Mouse (Mus musculus): ENCODE data around the gene Utrn.

DNA sequence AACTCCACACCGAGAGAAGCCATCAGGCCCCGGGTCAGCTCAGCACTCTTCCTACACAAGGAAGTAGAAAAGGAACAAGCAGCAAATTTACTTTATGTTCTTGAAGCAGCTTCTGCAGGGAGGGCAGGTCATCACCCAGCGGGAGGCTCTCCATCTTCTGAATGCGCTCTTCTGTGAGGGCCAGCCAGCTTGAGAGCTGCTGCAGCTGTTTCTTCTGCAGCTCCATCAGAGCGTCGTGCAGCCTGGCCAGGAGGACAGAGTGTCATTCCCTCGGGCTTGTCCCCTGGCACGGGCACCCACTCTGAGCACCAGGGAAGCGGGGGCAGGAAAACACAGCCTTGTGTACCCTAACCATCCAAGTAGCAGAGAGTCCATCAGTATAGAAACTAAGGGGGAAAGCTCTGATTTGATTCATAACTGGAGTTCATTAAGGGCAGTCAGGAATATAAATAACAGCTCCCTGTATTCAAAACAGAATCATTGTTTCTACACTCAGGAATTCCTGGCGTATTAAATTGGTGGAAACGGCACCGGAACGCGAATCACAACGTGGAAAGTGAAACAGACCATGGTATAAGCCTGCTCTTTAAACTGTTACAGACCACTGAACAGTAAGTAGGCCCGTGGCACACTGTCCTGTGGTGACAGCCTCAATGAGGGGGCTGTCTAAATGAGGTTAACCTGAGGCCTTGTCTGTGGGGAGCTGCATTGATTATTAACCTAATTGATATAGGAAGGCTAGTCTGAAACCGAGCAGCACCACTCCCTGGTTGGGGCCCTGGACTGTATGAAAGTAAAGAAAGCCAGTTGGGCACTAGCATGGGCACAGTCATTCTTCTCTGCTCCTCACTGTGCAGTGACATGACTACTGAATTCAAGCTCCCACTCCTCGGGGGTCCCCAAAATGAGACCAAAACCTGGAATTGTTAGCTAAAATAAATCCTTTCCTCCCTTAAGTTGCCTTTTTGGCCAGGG lies 132.0 kb downstream of the Utrn start:
- TF ChIP-seq POLR2A (IDR thresholded peaks at IDR 0.05; ENCODE audit: low read depth, low read length) (no peak), CTCF (IDR thresholded peaks at IDR 0.05; ENCODE audit: extremely low read depth, insufficient read depth, insufficient read length, insufficient replicate concordance) (no peak)

Data from spleen, adult 2 months (tissue).